Comparison of ENCODE assay signal across 16 mouse cellular contexts in genomic region chr7:122186043-122186442, GRCm38 (mm10). TPM values are rescaled to one million over a fixed set of nuclear protein-coding genes. Genes with fewer than 3 reads are reported as not detected.
DNase-seq lines count a peak whose midpoint lies in the region; ATAC-seq and TF ChIP-seq lines count a peak whose summit lies in the region.
"Had no signal": no experiment of that assay in that cellular context is flagged by ENCODE, and none has a peak within 500 bp of the region (broad histone marks: within the 10 kb centered on the region; RNA-seq: fewer than 3 reads in every experiment).

Ern2 (minus strand) TSS chr7:122186207.

- H3K4me1 ChIP-seq in forebrain, embryonic 13.5 days = no peaks in the 10 kb centered on the region
- no peaks in the 10 kb centered on the region for H3K4me1 ChIP-seq in forebrain, embryonic 11.5 days (replicated peaks; ENCODE audit: control insufficient read depth, insufficient read depth, low read length)
- H3K4me1 ChIP-seq in testis, adult 2 months (ENCODE audit: control insufficient read depth, insufficient read depth, low read length) = peaks cover 11% of the 10 kb centered on the region
- peaks cover 4% of the 10 kb centered on the region for H3K4me1 ChIP-seq in limb, embryonic 15.5 days
- no peaks in the 10 kb centered on the region for H3K4me1 ChIP-seq in thymus, adult 2 months (replicated peaks; ENCODE audit: control insufficient read depth, insufficient read depth, low read length)

- no peak for TF ChIP-seq POLR2A in testis, adult 2 months (IDR thresholded peaks at IDR 0.05; ENCODE audit: control insufficient read depth, low read depth, low read length)
- TF ChIP-seq POLR2A in thymus, adult 2 months (IDR thresholded peaks at IDR 0.05; ENCODE audit: control insufficient read depth, extremely low read depth, insufficient read depth, low read length, poor library complexity) = no peak

- no peak for ATAC-seq in forebrain, embryonic 13.5 days
- ATAC-seq in forebrain, embryonic 11.5 days (replicated peaks; ENCODE audit: low FRiP score) = no peak
- ATAC-seq in limb, embryonic 15.5 days (ENCODE audit: insufficient number of reproducible peaks, low FRiP score, low TSS enrichment, low read depth) = no peak
- ATAC-seq in megakaryocyte, adult 5-6 weeks (ENCODE audit: poor library complexity, severe bottlenecking) = no peak

- no peak within 1 kb of the TSS for H3K9ac ChIP-seq in forebrain, embryonic 13.5 days
- no peak within 1 kb of the TSS for H3K9ac ChIP-seq in forebrain, embryonic 11.5 days (ENCODE audit: low read length)
- H3K9ac ChIP-seq in limb, embryonic 15.5 days = no peak within 1 kb of the TSS
- H3K9ac ChIP-seq: liver, embryonic 14.5 days had no signal

- H3K36me3 ChIP-seq in forebrain, embryonic 13.5 days (ENCODE audit: poor library complexity, severe bottlenecking) = no peaks in the 10 kb centered on the region
- H3K36me3 ChIP-seq in forebrain, embryonic 11.5 days (ENCODE audit: control insufficient read depth, insufficient read depth, low read length) = no peaks in the 10 kb centered on the region
- H3K36me3 ChIP-seq in testis, adult 2 months (ENCODE audit: control insufficient read depth, insufficient read depth, low read length) = no peaks in the 10 kb centered on the region
- H3K36me3 ChIP-seq in limb, embryonic 15.5 days = no peaks in the 10 kb centered on the region
- H3K36me3 ChIP-seq in thymus, adult 2 months (ENCODE audit: control insufficient read depth, insufficient read depth, low read length) = no peaks in the 10 kb centered on the region

- DNase-seq in forebrain, embryonic 11.5 days (ENCODE audit: low spot score) = no peak
- no peak for DNase-seq in testis, postnatal 10 days (ENCODE audit: low spot score)
- no peak for DNase-seq in thymus, adult 2 months
- DNase-seq in left cerebral cortex, postnatal 25 days (ENCODE audit: low spot score in 2 of 2) = no peak
- DNase-seq: adrenal gland, postnatal 14 days; gastrocnemius, adult 2 months; heart, postnatal 14 days; layer of hippocampus, adult 9-11 months; right cerebral cortex, postnatal 4 days; thymus, postnatal 25 days had no signal

- no peak for TF ChIP-seq CTCF in testis, adult 2 months (IDR thresholded peaks at IDR 0.05; ENCODE audit: control insufficient read depth, insufficient read depth, insufficient replicate concordance, low read depth, low read length)
- no peak for TF ChIP-seq CTCF in thymus, adult 2 months (IDR thresholded peaks at IDR 0.05; ENCODE audit: borderline replicate concordance, control insufficient read depth, extremely low read depth, insufficient read depth, low read length, poor library complexity)

- H3K27ac ChIP-seq in forebrain, embryonic 13.5 days = no peak within 1 kb of the TSS
- H3K27ac ChIP-seq in forebrain, embryonic 11.5 days (ENCODE audit: low read depth, low read length) = no peak within 1 kb of the TSS
- H3K27ac ChIP-seq in testis, adult 2 months (ENCODE audit: control insufficient read depth, insufficient read depth, low read depth, low read length) = no peak within 1 kb of the TSS
- no peak within 1 kb of the TSS for H3K27ac ChIP-seq in limb, embryonic 15.5 days
- H3K27ac ChIP-seq in thymus, adult 2 months (ENCODE audit: control insufficient read depth, insufficient read depth, low read length) = no peak within 1 kb of the TSS
- H3K27ac ChIP-seq: gastrocnemius, adult 2 months; liver, embryonic 14.5 days had no signal

- H3K4me2 ChIP-seq in forebrain, embryonic 13.5 days = peak within 1 kb of the TSS; percentile 12; the same call in 1 of the 2 replicates
- H3K4me2 ChIP-seq in forebrain, embryonic 11.5 days (ENCODE audit: low read depth, low read length, severe bottlenecking) = no peak within 1 kb of the TSS
- H3K4me2 ChIP-seq in limb, embryonic 15.5 days = peak within 1 kb of the TSS; percentile 27; the same call in 1 of the 2 replicates

- H3K9me3 ChIP-seq in forebrain, embryonic 13.5 days (replicated peaks) = no peaks in the 10 kb centered on the region
- no peaks in the 10 kb centered on the region for H3K9me3 ChIP-seq in forebrain, embryonic 11.5 days (ENCODE audit: control insufficient read depth, low read length)
- H3K9me3 ChIP-seq in limb, embryonic 15.5 days = no peaks in the 10 kb centered on the region

- 20% methylated on average over 16 of the region's 17 CpGs for whole genome bisulfite sequencing in forebrain, embryonic 13.5 days
- 16% methylated on average over 17 of the region's 17 CpGs for WGBS in forebrain, embryonic 11.5 days
- 12% methylated on average over 17 of the region's 17 CpGs for WGBS in limb, embryonic 15.5 days
- 14% methylated on average over 17 of the region's 17 CpGs for WGBS in thymus, adult 2 months

- intact Hi-C loops in left cerebral cortex, postnatal 25 days (cut with DNase I) = no loop called here

- H3K4me3 ChIP-seq in forebrain, embryonic 13.5 days = no peak within 1 kb of the TSS
- H3K4me3 ChIP-seq in forebrain, embryonic 11.5 days (ENCODE audit: low read depth, low read length) = no peak within 1 kb of the TSS
- peak within 1 kb of the TSS; percentile 63 for H3K4me3 ChIP-seq in testis, adult 2 months (ENCODE audit: control insufficient read depth, low read depth, low read length)
- no peak within 1 kb of the TSS for H3K4me3 ChIP-seq in limb, embryonic 15.5 days
- H3K4me3 ChIP-seq in thymus, adult 2 months (ENCODE audit: control insufficient read depth, insufficient read depth, low read length) = no peak within 1 kb of the TSS
- H3K4me3 ChIP-seq: gastrocnemius, adult 2 months had no signal

- no peaks in the 10 kb centered on the region for H3K27me3 ChIP-seq in forebrain, embryonic 13.5 days
- H3K27me3 ChIP-seq in forebrain, embryonic 11.5 days (ENCODE audit: control insufficient read depth, insufficient read depth, low read length) = no peaks in the 10 kb centered on the region
- H3K27me3 ChIP-seq in testis, adult 2 months (ENCODE audit: control insufficient read depth, insufficient read depth, low read length) = no peaks in the 10 kb centered on the region
- H3K27me3 ChIP-seq in limb, embryonic 15.5 days = no peaks in the 10 kb centered on the region; the same call in 1 of the 2 replicates
- no peaks in the 10 kb centered on the region for H3K27me3 ChIP-seq in thymus, adult 2 months (ENCODE audit: control insufficient read depth, insufficient read depth, low read length)

RNA-seq across cellular contexts. Expression of gene Ern2, which starts in this region (rescaled TPM):
- polyA plus RNA-seq in forebrain, embryonic 13.5 days (2015; fragmentation: Nextera tagmentation; extraction: Ambion mirVana) = 0.40 and 0.57 TPM in 2 replicates
- polyA plus RNA-seq in forebrain, embryonic 11.5 days (2014; fragmentation: Nextera tagmentation; extraction: Ambion mirVana) = 0.09 and 0.23 TPM in 2 replicates
- 0.17 and 0.19 TPM in 2 replicates for polyA plus RNA-seq in testis, adult 2 months (2012; rRNA removed)
- polyA plus RNA-seq in limb, embryonic 15.5 days (2015; fragmentation: Nextera tagmentation; extraction: Ambion mirVana) = not detected in 2 replicates
- not detected in 2 replicates for total RNA-seq in megakaryocyte, adult 5-6 weeks (2015)
- total RNA-seq in megakaryocyte, adult 5-6 weeks (2017) = not detected in 2 replicates
- polyA plus RNA-seq in thymus, adult 2 months (2012; rRNA removed) = 0.11 and 0.17 TPM in 2 replicates
- total RNA-seq in left cerebral cortex, postnatal 25 days (2021) = under 1 TPM; 0.25 to 0.44 TPM
- total RNA-seq: adrenal gland, postnatal 14 days; gastrocnemius, adult 2 months; heart, postnatal 14 days had no signal
- polyA plus RNA-seq: embryonic facial prominence, embryonic 11.5 days; liver, embryonic 14.5 days had no signal
